Mouse (Mus musculus) brain, adult 10 weeks (tissue): ENCODE data around the gene Olfr624. TPM values are rescaled to one million over a fixed set of nuclear protein-coding genes. Genes with fewer than 3 reads are reported as not detected.

ENCODE experiments used
- polyA plus RNA-seq: library from polyadenylated mRNA; stranded (reverse); fragments of 350-450 nt; fragmentation: Illumina TruSeq; extraction: RNeasy Lipid Tissue Mini Kit (QIAGEN cat#74804); gene quantifications from one replicate; pipeline ENCODE4 v1.2.3, GENCODE M21; 2015; ENCODE audit warnings: low read depth, low replicate concordance

The Olfr624 gene
- polyA plus RNA-seq = not detected

DNA sequence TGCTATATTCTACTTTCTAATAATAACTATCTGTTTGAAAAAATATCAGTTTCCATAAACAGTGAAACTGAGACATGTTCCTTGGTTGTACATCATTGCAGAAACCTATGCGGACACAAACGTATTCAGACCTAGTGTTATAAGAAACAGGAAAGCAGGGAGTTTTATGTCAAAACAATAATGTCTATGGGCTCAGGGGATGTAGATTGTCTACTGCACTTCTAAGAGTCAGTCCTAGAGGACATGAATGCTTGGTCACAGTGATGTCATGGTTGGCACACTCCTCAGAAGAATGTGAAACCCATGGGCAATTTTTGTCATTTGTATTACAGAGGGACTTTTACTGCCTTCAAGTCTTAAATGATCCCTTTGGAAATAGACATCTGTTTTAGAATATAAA is at the start of gene Olfr624:
Olfr624 (minus strand) TSS at position 101 of the 400 bp plus-strand sequence.

DNA sequence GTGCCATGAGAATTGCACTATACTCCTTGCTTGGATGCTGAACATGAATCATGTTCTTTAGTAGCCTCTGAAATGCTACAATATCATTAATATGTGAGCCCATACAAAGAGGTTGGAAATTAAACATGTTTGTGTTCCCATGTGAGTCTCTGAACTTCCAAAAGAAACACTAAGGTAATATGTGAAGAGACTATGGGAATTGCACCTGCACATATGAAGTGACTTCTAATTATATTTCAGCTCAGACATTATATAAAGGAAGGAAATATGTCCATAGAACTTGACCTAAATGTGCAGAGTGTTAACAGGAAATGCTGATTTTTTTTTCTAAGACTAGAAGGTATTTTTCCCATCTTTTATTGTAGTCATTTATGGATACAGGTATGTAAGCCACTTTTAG is 43.4 kb upstream of the Olfr624 start, which contains the start of gene Olfr243:
Olfr243 (plus strand) TSS at position 301 of the 400 bp plus-strand sequence.

DNA sequence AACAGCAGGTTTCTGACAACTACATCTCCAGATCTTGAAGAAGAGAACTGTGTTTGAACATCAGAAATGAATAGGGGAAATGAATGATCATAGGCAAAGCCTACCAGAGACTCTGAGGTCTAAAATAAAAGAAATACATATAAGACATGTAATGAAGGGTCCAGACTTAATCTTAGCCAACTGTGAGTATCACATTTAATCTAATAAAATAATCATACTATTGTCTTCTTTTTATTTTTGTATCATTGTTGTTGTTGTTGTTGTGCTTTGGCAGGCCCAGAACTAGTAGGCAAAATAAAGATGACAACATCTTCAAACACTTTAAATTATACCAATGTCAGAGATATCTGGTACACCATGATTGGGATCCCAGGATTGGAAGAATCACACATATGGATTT is 11.4 kb upstream of the Olfr624 start, which contains the start of gene Olfr625-ps1:
Olfr625-ps1 (plus strand) TSS at position 301 of the 400 bp plus-strand sequence.

GRCm38 (mm10) chr7:103663598-103663997 is 7.4 kb downstream of the Olfr624 start, which contains the start of gene Olfr623:
Gene Olfr623, minus strand, starts transcription at chr7:103663698.

GRCm38 (mm10) chr7:103642602-103643001 is 28.4 kb downstream of the Olfr624 start, which contains the start of gene Olfr622:
Gene Olfr622, minus strand, starts transcription at chr7:103642702.

Other genes with a start within 250 kb of the Olfr624 start
- gene Olfr605, start 225.8 kb downstream of the Olfr624 start, polyA plus RNA-seq = not detected
- not detected for gene Olfr606, start 222.1 kb downstream of the Olfr624 start, polyA plus RNA-seq
- not detected for gene Olfr607, start 207.0 kb downstream of the Olfr624 start, polyA plus RNA-seq
- not detected for gene Olfr608, start 201.3 kb downstream of the Olfr624 start, polyA plus RNA-seq
- not detected for gene Olfr609, start 173.1 kb downstream of the Olfr624 start, polyA plus RNA-seq
- not detected for gene Olfr610, start 159.1 kb downstream of the Olfr624 start, polyA plus RNA-seq
- gene Olfr611, start 150.3 kb downstream of the Olfr624 start, polyA plus RNA-seq = not detected
- gene Olfr612, start 128.5 kb downstream of the Olfr624 start, polyA plus RNA-seq = not detected
- not detected for gene Olfr613, start 123.1 kb downstream of the Olfr624 start, polyA plus RNA-seq
- gene Olfr615, start 115.1 kb downstream of the Olfr624 start, polyA plus RNA-seq = not detected
- not detected for gene Olfr616, start 102.0 kb downstream of the Olfr624 start, polyA plus RNA-seq
- not detected for gene Olfr617, start 98.1 kb downstream of the Olfr624 start, polyA plus RNA-seq
- not detected for gene Olfr618, start 81.1 kb downstream of the Olfr624 start, polyA plus RNA-seq
- gene Olfr619, start 70.6 kb downstream of the Olfr624 start, polyA plus RNA-seq = not detected
- not detected for gene Olfr620, start 58.7 kb downstream of the Olfr624 start, polyA plus RNA-seq
- gene Olfr622, start 28.5 kb downstream of the Olfr624 start, polyA plus RNA-seq = not detected
- not detected for gene Olfr623, start 7.5 kb downstream of the Olfr624 start, polyA plus RNA-seq
- not detected for gene Olfr625-ps1, start 11.5 kb upstream of the Olfr624 start, polyA plus RNA-seq
- gene Olfr243, start 43.5 kb upstream of the Olfr624 start, polyA plus RNA-seq = not detected
- not detected for gene Olfr628, start 59.2 kb upstream of the Olfr624 start, polyA plus RNA-seq
- not detected for gene Olfr629, start 73.8 kb upstream of the Olfr624 start, polyA plus RNA-seq
- gene Olfr630, start 86.1 kb upstream of the Olfr624 start, polyA plus RNA-seq = not detected
- not detected for gene Olfr69, start 100.4 kb upstream of the Olfr624 start, polyA plus RNA-seq
- gene Olfr68, start 108.5 kb upstream of the Olfr624 start, polyA plus RNA-seq = not detected
- gene Olfr67, start 120.6 kb upstream of the Olfr624 start, polyA plus RNA-seq = not detected
- gene Hbb-bt, start 142.8 kb upstream of the Olfr624 start, polyA plus RNA-seq = 154 TPM
- 1,248 TPM for gene Hbb-bs, start 156.9 kb upstream of the Olfr624 start, polyA plus RNA-seq
- gene Hbb-bh2, start 169.3 kb upstream of the Olfr624 start, polyA plus RNA-seq = not detected
- gene Hbb-bh1, start 172.0 kb upstream of the Olfr624 start, polyA plus RNA-seq = not detected
- not detected for gene Hbb-y, start 182.0 kb upstream of the Olfr624 start, polyA plus RNA-seq
- gene Olfr66, start 215.1 kb upstream of the Olfr624 start, polyA plus RNA-seq = not detected
- gene Olfr64, start 223.3 kb upstream of the Olfr624 start, polyA plus RNA-seq = not detected
- gene Olfr65, start 232.3 kb upstream of the Olfr624 start, polyA plus RNA-seq = not detected